Mouse (Mus musculus): ENCODE measurements around the gene Kazald1. TPM values are rescaled to one million over a fixed set of nuclear protein-coding genes. Genes with fewer than 3 reads are reported as not detected.

Kazald1 gene
- polyA plus RNA-seq, 1 experiment from 2014 or later = 64.9 TPM

DNA sequence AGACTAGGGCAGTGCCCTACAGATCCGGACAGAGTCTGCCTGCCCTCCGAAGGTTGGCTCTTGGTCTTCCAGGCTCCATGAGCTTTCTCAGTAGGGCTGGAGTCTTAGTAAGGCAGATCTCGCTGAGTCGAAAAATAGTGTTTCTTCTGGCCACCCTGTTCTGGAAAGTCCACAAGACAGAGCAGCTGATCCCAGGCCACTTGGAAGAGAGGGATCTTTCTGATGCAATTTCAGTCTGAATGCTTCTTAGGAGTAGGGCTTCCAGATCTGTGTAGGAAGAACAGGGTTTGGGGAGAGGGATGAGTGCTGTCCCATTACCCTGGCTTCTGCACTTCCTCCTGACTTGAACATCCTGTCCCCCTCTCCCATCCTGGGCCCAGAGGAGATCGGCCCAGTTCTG lies 29.4 kb upstream of the Kazald1 start, which contains the start of gene Pdzd7:
Pdzd7 (minus strand) TSS at position 67 of the 400 bp plus-strand sequence.
- Histone ChIP-seq H3K9me3 (ENCODE audit: control insufficient read depth, low read length) (no peaks in the 10 kb centered on the region), H3K4me1 (ENCODE audit: control insufficient read depth, insufficient read depth, low read length) (peaks cover 20% of the 10 kb centered on the region), H3K4me2 (ENCODE audit: low read depth, low read length) (peak within 1 kb of the TSS; percentile 79), H3K27ac (replicated peaks; ENCODE audit: low read depth, low read length) (no peak within 1 kb of the TSS; the same call in 1 of the 2 replicates), H3K9ac (ENCODE audit: low read depth, low read length) (peak within 1 kb of the TSS; percentile 70), H3K4me3 (ENCODE audit: low read depth, low read length) (peak within 1 kb of the TSS; percentile 51), H3K36me3 (ENCODE audit: control insufficient read depth, insufficient read depth, low read length) (peaks cover 10% of the 10 kb centered on the region), H3K27me3 (replicated peaks; ENCODE audit: control insufficient read depth, insufficient read depth, low read length) (peaks cover 7% of the 10 kb centered on the region; the same call in 1 of the 2 replicates)
- no peak for ATAC-seq (ENCODE audit: low read depth)
- whole genome bisulfite sequencing = 63% methylated on average over 5 of the region's 5 CpGs
- DNase-seq (ENCODE audit: low spot score) = no peak

DNA sequence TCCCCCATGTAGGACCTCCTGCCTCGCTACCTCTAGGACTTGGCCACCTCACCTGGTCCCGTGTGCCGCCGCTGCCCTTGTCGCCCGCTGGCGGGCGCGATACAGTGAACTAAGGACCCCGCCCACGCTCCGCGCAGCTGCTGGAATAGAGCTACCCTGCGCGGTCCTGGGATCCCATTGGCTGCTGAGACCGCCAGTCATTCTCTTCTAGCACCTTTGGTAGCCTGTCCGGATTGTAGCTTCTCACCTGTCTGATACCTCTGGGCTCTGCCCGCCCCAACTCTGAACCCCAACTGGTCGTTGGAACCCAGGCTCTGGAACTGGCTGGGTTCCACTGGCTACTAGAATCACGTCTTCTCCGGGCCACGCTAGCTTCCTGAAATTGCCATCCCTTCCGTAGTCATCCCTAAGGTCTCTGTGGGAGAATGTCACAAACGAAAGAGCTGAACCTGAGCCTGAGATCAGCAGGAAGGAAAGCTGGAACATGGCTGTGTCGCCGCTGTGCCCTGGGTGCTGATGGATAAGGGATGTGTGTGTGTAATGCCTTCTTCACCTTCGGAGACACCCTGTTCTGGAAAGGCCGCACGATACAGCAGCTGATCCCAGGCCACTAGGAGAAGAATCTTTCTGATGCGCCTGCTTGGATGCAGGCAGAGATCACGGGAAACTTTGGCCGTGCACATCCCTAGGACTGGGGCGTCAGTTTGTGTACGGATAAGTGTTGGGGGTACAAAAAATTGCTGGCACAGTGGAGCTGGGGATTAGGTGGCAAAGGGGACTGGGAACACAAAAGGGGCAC lies 28.3 kb upstream of the Kazald1 start:
- Histone ChIP-seq H3K27ac (replicated peaks; ENCODE audit: low read depth, low read length) (peak overlapping the region; percentile 94), H3K4me2 (ENCODE audit: low read depth, low read length) (peak overlapping the region; percentile 79), H3K27me3 (replicated peaks; ENCODE audit: control insufficient read depth, insufficient read depth, low read length) (peaks cover 7% of the 10 kb centered on the region; the same call in 1 of the 2 replicates), H3K9ac (ENCODE audit: low read depth, low read length) (peak overlapping the region; percentile 70), H3K4me3 (ENCODE audit: low read depth, low read length) (peak overlapping the region; percentile 51), H3K4me1 (ENCODE audit: control insufficient read depth, insufficient read depth, low read length) (peaks cover 20% of the 10 kb centered on the region), H3K9me3 (ENCODE audit: control insufficient read depth, low read length) (no peaks in the 10 kb centered on the region), H3K36me3 (ENCODE audit: control insufficient read depth, insufficient read depth, low read length) (peaks cover 19% of the 10 kb centered on the region)
- WGBS = 3% methylated on average over 31 of the region's 34 CpGs
- ATAC-seq (ENCODE audit: low read depth) (peak; percentile 68), DNase-seq (ENCODE audit: low spot score) (peak; percentile 93)

DNA sequence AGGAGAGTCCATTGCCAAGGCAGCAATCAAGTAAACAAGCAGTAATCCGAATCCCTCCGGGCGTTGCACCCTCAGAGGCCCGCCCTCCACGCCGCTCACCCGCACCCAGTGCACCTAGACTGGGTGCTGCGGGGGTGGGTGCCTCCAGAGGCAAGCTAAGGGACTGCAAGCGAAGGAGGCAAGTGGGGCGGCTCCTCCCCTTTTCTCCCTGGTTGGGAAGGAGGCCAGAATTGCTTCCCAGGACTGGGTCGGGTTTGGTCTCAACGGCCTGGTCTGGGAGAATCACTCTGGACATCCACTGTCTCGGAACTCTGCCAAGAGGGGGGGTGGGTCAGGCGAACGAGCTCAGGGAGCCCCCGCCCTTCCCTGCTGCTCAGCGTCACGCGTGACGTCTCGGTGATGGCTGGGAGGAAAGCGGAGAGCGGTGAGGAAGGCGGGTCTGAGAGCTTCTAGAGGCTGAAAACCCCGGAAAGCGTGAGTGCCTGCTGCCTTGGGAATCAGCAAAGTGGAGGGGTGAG lies 27.6 kb upstream of the Kazald1 start, which contains the start of gene Sfxn3:
Sfxn3 (plus strand) TSS at position 87 of the 518 bp plus-strand sequence.
- Histone ChIP-seq H3K4me1 (ENCODE audit: control insufficient read depth, insufficient read depth, low read length) (peaks cover 20% of the 10 kb centered on the region), H3K27me3 (replicated peaks; ENCODE audit: control insufficient read depth, insufficient read depth, low read length) (peaks cover 7% of the 10 kb centered on the region; the same call in 1 of the 2 replicates), H3K4me2 (ENCODE audit: low read depth, low read length) (peak within 1 kb of the TSS; percentile 79), H3K36me3 (ENCODE audit: control insufficient read depth, insufficient read depth, low read length) (peaks cover 26% of the 10 kb centered on the region), H3K9ac (ENCODE audit: low read depth, low read length) (peak within 1 kb of the TSS; percentile 70), H3K4me3 (ENCODE audit: low read depth, low read length) (peak within 1 kb of the TSS; percentile 51), H3K27ac (replicated peaks; ENCODE audit: low read depth, low read length) (peak within 1 kb of the TSS; percentile 94), H3K9me3 (ENCODE audit: control insufficient read depth, low read length) (no peaks in the 10 kb centered on the region)
- 0% methylated on average over 24 of the region's 26 CpGs for WGBS
- DNase-seq (ENCODE audit: low spot score) = peak; percentile 93
- ATAC-seq (ENCODE audit: low read depth) = peak; percentile 84

DNA sequence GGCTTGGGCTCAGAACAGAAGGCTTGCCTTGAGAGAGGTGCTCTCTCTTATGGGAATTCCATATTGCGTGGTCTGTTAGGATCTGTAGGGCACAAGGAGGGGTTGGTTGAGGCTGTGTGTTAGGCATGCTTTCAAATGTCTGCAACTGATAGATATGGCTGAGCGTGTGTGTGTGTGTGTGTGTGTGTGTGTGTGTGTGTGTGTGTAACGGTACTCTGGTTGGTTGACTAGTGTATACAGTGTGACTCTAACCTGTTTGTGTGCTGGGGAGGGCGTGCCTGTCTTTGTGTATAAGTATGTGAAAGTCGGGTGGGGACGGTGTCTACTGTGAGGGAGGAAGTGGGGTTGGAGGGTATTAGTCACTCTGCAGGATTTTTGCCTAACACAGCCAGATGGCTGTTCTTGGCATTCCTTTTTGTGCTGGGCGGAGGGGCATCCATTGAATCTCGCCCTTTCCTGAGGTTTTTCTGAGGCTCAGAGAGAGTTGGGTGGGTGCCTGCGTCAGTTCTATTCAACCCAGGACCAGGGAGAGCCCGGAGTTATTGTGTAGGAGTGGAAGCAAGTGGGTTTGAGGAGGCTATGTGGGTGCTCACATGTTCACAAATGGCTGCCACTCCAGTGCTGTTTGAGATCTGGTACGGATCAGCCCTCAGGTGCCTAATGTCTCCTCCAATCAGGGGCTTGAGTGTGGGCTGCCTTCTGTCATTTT lies 27.0 kb upstream of the Kazald1 start:
- H3K4me2 ChIP-seq (ENCODE audit: low read depth, low read length) = peak overlapping the region; percentile 79
- ATAC-seq (ENCODE audit: low read depth) (peak; percentile 65), DNase-seq (ENCODE audit: low spot score) (peak; percentile 83)
- peaks cover 20% of the 10 kb centered on the region for H3K4me1 ChIP-seq (ENCODE audit: control insufficient read depth, insufficient read depth, low read length)
- no peaks in the 10 kb centered on the region for H3K9me3 ChIP-seq (ENCODE audit: control insufficient read depth, low read length)
- peak overlapping the region; percentile 51 for H3K4me3 ChIP-seq (ENCODE audit: low read depth, low read length)
- H3K27ac ChIP-seq (replicated peaks; ENCODE audit: low read depth, low read length) = peak overlapping the region; percentile 94
- peaks cover 33% of the 10 kb centered on the region for H3K36me3 ChIP-seq (ENCODE audit: control insufficient read depth, insufficient read depth, low read length)
- H3K27me3 ChIP-seq (replicated peaks; ENCODE audit: control insufficient read depth, insufficient read depth, low read length) = peaks cover 7% of the 10 kb centered on the region; the same call in 1 of the 2 replicates
- peak overlapping the region; percentile 70 for H3K9ac ChIP-seq (ENCODE audit: low read depth, low read length)
- 29% methylated on average over 11 of the region's 11 CpGs for WGBS

DNA sequence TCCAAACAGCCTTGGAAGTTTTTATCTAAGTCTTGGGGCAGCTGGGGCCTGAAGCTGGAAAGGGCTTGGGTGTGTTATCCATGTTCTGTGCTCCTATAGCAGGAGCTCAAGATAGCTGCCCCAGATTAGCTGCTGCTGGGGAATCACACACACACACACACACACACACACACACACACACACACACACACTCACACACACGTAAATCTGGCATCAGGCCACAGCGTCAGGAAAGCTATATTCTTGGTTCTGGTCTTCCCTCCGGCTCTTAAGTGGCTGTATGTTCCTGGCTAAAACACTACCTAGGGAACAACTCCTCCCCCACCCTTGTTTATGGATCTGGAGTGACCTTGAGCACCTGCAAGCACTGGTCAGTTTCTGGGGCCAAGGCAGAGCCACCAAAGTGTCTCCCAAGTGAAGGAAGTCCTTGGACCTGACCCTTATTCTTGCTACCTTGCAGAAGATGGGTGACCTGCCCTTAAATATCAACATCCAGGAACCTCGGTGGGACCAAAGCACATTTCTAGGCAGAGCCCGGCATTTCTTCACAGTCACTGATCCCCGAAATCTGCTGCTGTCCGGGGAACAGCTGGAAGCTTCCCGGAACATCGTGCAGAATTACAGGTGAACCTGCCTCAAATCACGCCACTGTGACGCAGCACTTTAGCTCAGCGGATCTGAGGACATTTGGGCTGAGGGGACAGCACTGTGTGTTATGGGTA lies 26.2 kb upstream of the Kazald1 start:
- Histone ChIP-seq H3K27me3 (replicated peaks; ENCODE audit: control insufficient read depth, insufficient read depth, low read length) (peaks cover 7% of the 10 kb centered on the region; the same call in 1 of the 2 replicates), H3K9me3 (ENCODE audit: control insufficient read depth, low read length) (no peaks in the 10 kb centered on the region), H3K4me2 (ENCODE audit: low read depth, low read length) (peak overlapping the region; percentile 79), H3K36me3 (ENCODE audit: control insufficient read depth, insufficient read depth, low read length) (peaks cover 40% of the 10 kb centered on the region), H3K9ac (ENCODE audit: low read depth, low read length) (peak overlapping the region; percentile 70), H3K4me3 (ENCODE audit: low read depth, low read length) (peak overlapping the region; percentile 51), H3K4me1 (ENCODE audit: control insufficient read depth, insufficient read depth, low read length) (peaks cover 20% of the 10 kb centered on the region), H3K27ac (replicated peaks; ENCODE audit: low read depth, low read length) (peak overlapping the region; percentile 94)
- ATAC-seq (ENCODE audit: low read depth) (no peak), DNase-seq (ENCODE audit: low spot score) (no peak)
- 80% methylated on average over 12 of the region's 12 CpGs for WGBS

DNA sequence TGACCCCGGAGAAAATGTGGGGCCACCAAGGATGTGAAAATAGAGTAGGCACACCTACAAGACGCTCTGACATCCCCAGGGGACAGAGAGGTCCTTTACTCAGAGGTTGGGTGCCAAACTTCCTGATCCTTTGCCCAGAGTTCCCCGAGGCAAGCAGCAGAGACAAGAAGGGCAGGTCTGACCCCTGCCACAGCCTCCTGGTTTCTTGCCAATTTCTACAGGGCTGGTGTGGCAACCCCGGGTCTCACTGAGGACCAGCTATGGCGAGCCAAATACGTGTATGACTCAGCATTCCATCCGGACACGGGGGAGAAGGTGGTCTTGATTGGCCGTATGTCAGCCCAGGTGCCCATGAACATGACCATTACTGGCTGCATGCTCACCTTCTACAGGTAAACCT lies 25.5 kb upstream of the Kazald1 start:
- Histone ChIP-seq H3K9me3 (ENCODE audit: control insufficient read depth, low read length) (no peaks in the 10 kb centered on the region), H3K4me1 (ENCODE audit: control insufficient read depth, insufficient read depth, low read length) (peaks cover 20% of the 10 kb centered on the region), H3K4me2 (ENCODE audit: low read depth, low read length) (no peak overlapping the region), H3K4me3 (ENCODE audit: low read depth, low read length) (no peak overlapping the region), H3K9ac (ENCODE audit: low read depth, low read length) (no peak overlapping the region), H3K27ac (replicated peaks; ENCODE audit: low read depth, low read length) (no peak overlapping the region), H3K27me3 (replicated peaks; ENCODE audit: control insufficient read depth, insufficient read depth, low read length) (peaks cover 7% of the 10 kb centered on the region; the same call in 1 of the 2 replicates), H3K36me3 (ENCODE audit: control insufficient read depth, insufficient read depth, low read length) (peaks cover 43% of the 10 kb centered on the region)
- no peak for ATAC-seq (ENCODE audit: low read depth)
- WGBS = 74% methylated on average over 9 of the region's 9 CpGs
- no peak for DNase-seq (ENCODE audit: low spot score)

DNA sequence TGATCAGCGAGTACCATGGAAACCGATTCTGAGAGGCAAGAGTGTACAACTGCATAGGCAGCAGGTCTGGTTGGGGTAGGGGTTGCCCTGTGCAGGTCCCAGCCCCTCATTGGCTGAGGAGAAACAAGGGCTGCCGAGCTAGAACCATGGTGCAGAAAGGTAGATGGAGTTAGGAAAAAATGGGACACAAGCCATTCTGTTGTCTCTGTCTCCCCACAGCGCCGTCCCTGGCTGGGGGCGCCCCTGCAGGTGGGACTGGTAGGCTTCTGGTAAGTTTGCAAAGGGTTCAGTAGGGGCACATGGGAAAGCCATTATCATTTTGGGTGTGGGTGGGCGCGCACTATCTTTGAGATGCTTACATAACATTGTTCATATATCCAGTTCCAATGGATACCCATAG lies 21.6 kb upstream of the Kazald1 start:
- peaks cover 23% of the 10 kb centered on the region for H3K4me1 ChIP-seq (ENCODE audit: control insufficient read depth, insufficient read depth, low read length)
- ATAC-seq (ENCODE audit: low read depth) = no peak
- H3K9me3 ChIP-seq (ENCODE audit: control insufficient read depth, low read length) = no peaks in the 10 kb centered on the region
- DNase-seq (ENCODE audit: low spot score) = no peak
- WGBS = 82% methylated on average over 8 of the region's 8 CpGs
- no peaks in the 10 kb centered on the region for H3K27me3 ChIP-seq (replicated peaks; ENCODE audit: control insufficient read depth, insufficient read depth, low read length)
- H3K27ac ChIP-seq (replicated peaks; ENCODE audit: low read depth, low read length) = no peak overlapping the region
- peaks cover 43% of the 10 kb centered on the region for H3K36me3 ChIP-seq (ENCODE audit: control insufficient read depth, insufficient read depth, low read length)
- no peak overlapping the region for H3K4me3 ChIP-seq (ENCODE audit: low read depth, low read length)
- H3K4me2 ChIP-seq (ENCODE audit: low read depth, low read length) = no peak overlapping the region
- H3K9ac ChIP-seq (ENCODE audit: low read depth, low read length) = no peak overlapping the region

Data from embryonic facial prominence, embryonic 14.5 days (tissue).